Mouse (Mus musculus) adrenal gland, adult (tissue): ENCODE measurements around the gene Ugt2b34.
"Not testable (repeated sequence)": the region's sequence is repeated elsewhere in the genome, so short reads cannot be mapped to it uniquely, and the experiment has no call there.

Experiments
- DNase-seq, 2 experiments: peaks; one replicate each; pipeline ENCODE4 v3.0.0; 2022 to 2023; ENCODE audit warnings: low spot score in 1 of 2; ENCODE audit not compliant: inconsistent age in 2 of 2

Ugt2b34 gene

DNA sequence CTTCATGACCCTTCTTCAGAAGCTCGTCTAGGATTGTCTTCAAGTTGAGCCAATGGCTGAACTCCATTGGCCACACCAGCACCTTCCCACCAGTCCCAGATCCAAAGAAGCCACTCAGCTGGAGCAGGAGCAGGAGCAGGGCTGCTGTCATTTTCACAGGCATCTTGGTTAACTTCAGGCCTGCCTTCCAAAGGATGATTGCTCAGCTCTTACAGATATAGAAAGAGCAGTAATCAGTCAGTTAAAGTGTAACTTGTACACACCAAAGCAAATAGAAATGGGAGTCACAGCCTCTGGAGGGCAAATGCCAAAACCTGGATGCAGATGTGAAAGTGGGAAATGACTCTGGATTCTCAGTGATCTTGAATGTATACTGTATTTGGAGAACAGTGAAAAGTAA, at the start of gene Ugt2b34:
Gene Ugt2b34 (minus strand): TSS at position 180 of the 400 bp plus-strand sequence.
- no peak for DNase-seq

DNA sequence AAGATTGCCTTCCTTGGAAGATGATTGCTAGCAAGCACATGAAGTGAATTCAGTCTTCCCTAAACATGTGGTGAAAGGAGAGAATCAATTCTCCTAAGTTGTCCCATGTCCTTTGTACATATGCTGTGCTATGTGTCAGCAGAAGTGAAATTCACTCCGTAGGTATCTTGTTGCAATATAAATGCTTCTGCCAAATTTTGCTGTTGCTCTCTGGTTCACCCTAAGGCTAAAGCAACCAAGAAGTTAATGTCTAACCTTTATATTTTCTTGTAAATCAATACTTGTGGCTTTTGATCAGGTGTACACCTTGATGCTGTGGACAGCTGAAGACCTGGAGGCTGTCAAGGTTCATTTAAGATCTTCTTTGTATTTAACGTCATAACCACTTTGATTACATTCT, 35.4 kb upstream of the Ugt2b34 start:
- no peak for DNase-seq

DNA sequence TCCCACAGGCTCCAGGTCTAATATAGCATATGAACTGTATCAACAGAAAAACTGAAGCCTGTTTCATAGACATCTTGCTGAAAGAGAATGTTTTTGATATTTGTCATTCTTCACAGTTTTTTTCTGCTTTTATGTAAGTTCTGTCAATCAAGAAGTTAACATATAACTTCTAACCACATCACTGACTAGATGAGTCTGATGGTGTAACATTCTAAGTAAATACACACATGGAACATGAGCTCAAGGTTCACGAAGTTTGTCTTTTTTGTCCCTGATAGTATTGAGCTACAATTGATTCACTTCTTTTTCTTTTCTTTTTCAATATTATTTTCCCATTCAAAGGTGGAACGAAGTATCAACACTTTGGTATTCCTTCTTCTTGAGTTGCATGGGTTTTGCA, 19.7 kb upstream of the Ugt2b34 start, which contains the start of gene Ugt2b1:
Gene Ugt2b1 (minus strand): TSS at position 105 of the 400 bp plus-strand sequence.
- no peak for DNase-seq

DNA sequence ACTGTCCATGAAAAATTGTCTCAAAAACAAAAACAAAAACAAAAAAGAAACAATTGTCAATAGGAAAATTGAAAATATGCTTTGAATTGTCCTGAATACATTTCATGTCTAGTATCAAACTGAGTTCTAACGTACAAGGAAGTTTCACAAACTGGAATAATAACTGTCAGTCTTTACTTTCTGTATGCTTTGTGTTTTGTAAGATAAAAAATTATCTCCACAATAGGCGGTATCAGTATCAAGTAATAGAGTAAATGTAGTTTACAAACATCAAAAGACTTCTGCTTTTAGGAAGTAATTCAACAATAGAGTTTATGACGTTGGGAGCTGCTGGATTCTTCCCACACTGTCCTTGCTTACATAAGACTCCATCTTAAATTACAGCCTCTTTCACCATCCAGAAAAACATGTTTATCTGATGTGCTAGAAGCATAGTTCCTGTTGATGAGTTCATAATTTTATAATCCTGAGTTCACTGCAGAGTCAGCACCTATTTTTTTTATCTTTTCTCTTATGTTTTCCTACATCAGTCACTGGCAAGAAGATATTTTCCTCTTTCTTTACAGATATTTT, 14.0 kb upstream of the Ugt2b34 start:
- no peak for DNase-seq

DNA sequence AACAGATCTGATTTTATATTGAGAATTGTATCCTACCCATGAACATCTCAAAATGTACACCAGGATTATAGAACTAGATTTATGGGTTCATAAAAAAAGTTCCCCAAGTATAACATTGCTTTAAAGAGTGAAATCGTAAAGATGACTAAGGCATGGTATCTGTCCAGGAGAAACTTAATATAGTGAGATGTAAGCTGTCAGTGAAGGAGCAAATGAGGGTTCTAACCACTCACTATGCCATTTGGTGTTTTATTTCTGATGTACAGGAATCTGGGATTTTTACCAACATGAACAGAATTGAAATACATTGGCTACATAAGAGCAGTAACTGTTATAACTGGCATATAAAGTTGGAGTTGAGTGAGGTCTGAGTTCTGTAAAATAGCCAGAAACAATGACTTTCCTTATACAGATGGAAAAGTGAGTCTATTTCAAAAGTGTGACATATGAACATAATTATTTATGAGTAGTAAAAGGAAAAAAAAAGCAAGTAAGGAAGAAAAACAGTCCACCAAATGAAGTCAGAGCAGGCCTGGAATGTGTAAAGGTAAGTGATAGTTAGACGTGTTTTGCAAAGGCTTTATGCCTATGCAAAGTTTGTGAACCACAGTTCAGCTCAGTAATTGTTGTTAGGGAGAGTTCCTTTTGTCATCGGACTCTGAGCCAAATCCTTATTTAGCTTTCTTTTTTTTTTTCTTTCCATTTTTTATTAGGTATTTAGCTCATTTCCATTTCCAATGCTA, 4.8 kb upstream of the Ugt2b34 start:
- DNase-seq = no peak

DNA sequence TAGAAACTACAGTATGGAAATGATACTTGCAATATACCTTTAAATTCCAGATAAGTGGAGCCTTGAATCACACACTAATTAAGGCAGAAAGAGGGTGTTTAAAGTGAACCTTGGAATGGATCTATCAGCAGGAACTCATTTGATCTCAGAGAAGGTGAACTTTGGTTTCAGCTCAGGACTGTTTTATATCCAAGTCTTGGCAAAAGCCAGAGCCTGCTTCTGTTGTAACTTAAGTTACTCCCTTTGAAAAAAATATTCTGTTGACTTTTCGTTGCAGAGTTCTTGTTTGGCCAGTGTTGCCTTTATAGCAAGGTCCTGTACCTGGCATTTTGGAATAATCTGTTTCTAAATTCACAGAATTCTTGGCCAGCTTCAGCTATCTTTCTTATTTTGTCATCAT, 4.0 kb upstream of the Ugt2b34 start:
- DNase-seq = no peak

DNA sequence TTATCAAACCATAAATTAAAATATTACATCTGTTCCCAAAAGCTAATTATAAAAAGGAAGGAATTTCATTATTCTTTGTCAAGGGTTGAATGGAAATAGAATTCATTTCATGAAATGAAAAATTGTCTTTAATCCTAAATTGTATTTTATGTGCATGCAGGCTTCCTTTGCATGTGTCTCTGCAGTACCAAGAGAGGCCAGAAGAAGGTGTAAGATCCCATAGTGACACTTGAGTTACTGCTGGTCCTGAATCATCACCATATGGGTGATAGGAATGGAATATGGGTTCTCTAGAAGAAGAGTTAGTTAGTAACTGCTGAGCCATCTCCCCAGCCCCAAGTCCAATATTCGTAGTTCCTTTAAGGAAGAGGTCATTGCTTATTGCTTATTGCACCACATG, 16.8 kb downstream of the Ugt2b34 start:
- DNase-seq = no peak

DNA sequence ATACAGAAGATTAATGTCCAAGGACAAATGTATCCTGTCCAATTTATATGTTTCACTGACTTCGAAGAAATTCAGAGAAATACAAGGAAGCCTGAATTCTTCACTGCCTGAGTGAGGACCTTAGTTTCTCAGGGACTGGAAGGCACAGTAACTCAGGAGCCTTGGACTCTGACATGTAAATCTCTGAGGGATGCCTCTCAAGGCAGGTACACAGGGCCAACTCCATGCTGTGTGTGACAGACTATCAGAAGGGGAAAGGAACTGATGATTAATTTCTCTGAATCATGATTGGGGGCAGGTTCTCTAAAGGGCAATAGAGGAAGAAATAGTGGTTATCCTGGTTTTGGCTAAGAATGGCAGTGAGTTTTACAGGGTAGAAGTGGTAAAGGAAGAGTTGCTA, 18.3 kb downstream of the Ugt2b34 start:
- DNase-seq = no peak

DNA sequence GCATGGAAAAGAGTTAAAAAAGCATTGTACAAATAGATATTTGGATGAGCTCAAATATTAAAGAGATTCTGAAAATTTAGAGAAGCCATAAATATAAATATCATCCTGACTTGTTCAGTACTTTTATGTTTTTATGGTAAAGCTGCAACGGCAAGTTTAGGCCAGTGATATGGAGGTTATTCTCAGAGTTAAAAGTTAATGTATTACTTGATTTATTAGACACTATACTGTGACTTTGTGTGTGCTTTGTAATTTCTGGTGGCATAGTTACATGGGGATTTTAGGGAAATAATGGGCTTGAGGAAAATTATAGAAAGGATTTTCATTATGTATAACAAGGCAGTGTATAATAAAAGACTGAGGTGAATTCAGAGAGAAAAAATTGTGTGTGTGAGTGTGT, 19.7 kb downstream of the Ugt2b34 start:
- no peak for DNase-seq

DNA sequence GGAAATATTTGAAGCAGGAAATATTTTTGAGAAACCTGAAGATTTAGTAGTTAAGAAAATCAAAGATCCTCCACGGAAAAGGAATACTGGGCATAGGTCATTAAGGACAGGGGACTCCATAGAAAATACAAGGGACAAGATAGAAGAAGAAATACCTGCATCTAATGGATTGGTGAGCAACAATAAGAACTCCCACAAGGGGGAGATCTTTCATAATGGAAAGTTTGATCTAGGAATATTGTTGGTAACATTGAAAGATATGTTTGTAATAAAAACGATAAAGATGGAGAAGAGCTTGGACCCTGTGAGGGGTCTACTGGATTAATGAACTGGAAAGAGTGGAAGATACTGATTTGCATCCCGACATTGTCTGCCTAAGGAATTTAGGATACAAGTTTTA, 20.1 kb downstream of the Ugt2b34 start:
- peak in 1 of 2 experiments; percentile 54 for DNase-seq

DNA sequence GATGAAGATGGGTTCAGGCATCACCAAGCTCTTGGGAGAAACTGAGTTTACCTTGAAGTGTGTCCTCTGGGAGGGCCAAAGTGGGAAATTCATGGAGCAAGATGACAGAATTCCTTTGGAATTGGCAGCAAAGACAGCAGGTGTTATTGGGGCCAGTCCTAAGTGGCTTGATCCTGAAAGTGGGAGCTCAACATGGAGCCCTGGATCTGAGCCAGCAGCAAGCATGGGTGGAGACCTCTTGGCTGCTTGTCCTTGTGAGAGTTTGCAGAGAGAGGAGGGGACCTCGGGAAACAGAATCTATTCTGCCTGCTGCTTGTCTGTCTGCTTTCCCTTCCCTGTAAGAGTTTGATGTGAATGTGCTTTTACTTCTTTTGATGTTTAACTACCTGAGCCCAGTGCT, 34.9 kb downstream of the Ugt2b34 start:
- DNase-seq = no peak

DNA sequence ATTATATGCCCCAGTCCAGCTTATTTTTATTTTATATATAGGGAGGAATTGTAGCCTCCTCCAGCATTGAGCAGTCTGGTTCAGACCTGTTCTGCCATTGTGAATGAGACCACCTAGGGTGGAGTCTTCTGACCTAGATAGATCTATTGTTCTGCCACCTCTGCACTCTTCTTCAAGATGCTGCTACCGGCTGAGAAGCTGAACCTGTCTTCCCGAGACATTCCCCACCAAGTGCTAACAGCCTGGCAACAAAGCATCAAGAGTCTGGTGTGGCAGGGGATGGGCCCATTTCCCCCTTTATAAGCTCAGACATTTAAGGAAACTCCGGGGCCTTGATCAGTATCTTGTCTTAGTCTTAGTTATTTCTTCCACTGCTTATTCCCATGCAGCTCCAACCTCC, 48.4 kb downstream of the Ugt2b34 start:
- no peak for DNase-seq

DNA sequence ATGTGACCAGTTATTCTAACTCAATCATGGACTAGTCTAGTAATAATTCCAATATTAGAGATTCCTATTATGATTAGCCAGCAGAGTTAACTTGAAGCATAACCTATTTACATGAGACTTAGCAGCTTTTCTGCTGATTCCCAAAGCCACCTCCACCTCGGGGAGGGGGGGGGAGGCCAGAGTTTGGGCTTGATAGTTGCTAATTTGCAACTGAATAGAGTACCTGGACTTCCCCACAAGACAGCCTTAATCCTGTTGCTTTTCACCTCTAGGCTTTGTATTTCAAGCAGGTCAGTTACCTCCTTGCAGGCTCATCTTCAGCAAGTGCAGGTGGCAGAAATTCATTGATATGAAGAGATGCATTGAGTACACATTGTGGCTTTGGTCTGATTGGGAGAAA, 49.1 kb downstream of the Ugt2b34 start:
- no peak for DNase-seq

DNA sequence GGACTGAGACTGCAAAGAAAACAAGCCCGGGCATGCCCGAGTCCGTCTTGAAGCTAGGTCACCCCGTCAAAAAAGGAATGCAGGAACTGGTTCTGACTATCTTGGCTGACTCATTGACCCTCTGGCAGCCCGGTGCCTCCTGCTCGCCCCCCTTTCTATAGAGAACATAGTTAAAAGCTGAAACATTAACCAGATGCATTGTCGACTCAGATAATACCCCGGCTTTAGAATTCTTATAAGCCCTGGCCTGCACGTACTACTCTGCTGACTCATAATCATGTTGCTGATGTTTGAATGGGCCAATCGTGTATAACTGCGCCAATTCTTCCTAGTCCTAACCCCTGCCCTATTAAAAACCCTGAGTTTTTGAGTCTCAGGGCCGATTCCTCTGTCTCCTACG, 50.2 kb downstream of the Ugt2b34 start:
- not testable (repeated sequence) for DNase-seq

DNA sequence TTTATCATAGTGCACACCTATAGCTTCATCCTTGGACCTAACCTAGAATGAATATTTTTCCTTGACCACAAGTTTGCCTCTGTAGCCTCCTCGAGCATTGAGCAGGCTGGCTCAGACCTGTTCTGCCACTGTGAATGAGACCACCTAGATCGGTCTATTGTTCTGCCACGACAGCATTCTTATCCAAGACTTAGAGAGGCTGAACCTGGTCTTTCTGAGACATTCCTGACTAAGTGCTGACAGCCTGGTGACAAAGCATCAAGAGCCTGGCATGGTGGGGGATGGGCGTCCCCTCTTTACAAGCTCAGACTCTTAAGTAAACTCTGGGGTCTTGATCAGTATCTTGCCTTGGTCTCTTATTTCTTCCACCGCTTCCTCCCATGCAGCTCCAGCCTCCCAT, 55.1 kb downstream of the Ugt2b34 start:
- DNase-seq = no peak

DNA sequence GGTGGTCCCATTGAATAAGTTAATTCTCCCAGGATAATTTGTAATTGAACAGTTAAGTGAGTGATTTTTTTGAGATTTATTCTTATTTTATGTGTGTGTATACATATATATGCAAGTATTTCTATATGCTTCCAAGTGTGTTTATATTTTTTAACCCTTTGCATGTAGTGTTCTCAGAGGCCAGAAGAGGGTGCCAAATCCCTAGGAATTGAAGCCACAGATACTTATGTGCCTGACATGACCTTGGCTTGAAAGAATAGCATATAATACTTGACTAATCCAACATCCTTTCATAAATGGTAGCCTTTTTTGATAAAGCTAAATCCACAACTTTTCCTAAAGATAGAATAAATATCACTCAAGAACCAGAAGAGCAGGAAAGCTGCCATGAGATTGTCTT, 56.6 kb downstream of the Ugt2b34 start:
- DNase-seq = peak in 1 of 2 experiments; percentile 44

DNA sequence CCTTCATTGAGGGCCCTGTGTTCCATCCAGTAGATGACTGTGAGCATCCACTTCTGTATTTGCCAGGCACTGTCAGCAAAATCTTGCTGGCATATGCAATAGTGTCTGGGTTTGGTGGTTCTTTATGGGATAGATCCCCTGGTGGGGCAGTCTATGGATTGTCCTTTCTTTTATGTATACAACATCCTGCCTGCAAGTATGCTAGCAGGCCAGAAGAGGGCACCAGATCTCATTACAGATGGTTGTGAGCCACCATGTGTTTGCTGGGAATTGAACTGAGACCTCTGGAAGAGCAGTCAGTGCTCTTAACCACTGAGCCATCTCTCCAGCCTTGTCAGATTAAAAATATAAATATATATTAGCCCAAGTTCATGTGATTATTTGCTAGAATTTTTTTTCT, 65.5 kb downstream of the Ugt2b34 start:
- DNase-seq = not testable (repeated sequence)

DNA sequence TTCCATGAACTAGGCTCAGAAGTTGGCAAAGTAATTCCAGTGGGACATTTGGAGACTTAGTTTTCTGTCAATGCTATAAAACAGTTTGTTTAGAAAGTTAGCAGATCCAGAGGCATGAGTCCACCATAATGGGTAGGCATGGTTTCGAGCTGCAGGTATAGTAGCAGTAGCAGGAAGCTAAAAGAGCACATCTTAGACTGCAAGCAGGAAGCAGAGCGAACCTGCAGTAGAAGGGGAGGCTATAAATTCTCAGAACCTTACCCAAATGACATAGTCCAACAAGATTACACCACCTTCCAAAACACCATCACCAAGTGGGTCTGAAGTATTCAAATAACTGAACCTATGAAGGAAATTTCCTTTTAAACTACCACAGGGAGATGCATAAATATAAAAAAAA, 66.5 kb downstream of the Ugt2b34 start:
- DNase-seq = no peak
